Mouse (Mus musculus) limb, embryonic 11.5 days (tissue): ENCODE measurements around the gene Spa17. TPM values are rescaled to one million over a fixed set of nuclear protein-coding genes. Genes with fewer than 3 reads are reported as not detected.
A peak's percentile ranks its signal among the peaks of the same experiment; 100 is the strongest.

Source experiments
- ATAC-seq: fragments of 200-750 bp; cut with Nextera tagmentation; 2 replicates; pipeline ENCODE4 v1.8.0; 2017; ENCODE audit warnings: low read depth; ENCODE audit not compliant: insufficient number of reproducible peaks, low FRiP score, low TSS enrichment
- DNase-seq: peaks from one replicate; pipeline ENCODE4 v3.0.0-alpha.2; 2015; ENCODE audit warnings: low spot score
- H3K27ac ChIP-seq: fragments of 300-500 bp; sonication (generic); replicated peaks from 2 replicates; pipeline ENCODE4 v1.5.1; 2014; ENCODE audit warnings: low read depth, mild to moderate bottlenecking, low read length
- H3K27me3 ChIP-seq: fragments of 300-500 bp; sonication (generic); 2 replicates; pipeline ENCODE4 v1.6.1; 2014; ENCODE audit warnings: mild to moderate bottlenecking, low read length, mixed read lengths; ENCODE audit not compliant: control insufficient read depth, insufficient read depth
- H3K36me3 ChIP-seq: fragments of 300-500 bp; sonication (generic); 2 replicates; pipeline ENCODE4 v1.6.1; 2014; ENCODE audit warnings: mild to moderate bottlenecking, low read length, moderate library complexity, mixed read lengths; ENCODE audit not compliant: control insufficient read depth, insufficient read depth
- H3K4me1 ChIP-seq: fragments of 300-500 bp; sonication (generic); 2 replicates; pipeline ENCODE4 v1.6.1; 2014; ENCODE audit warnings: low read length, mixed read lengths; ENCODE audit not compliant: control insufficient read depth, insufficient read depth
- H3K4me2 ChIP-seq: fragments of 300-500 bp; sonication (generic); 2 replicates; pipeline ENCODE4 v1.6.1; 2014; ENCODE audit warnings: low read depth, mild to moderate bottlenecking, moderate library complexity; ENCODE audit not compliant: severe bottlenecking
- H3K4me3 ChIP-seq: fragments of 300-500 bp; sonication (generic); 2 replicates; pipeline ENCODE4 v1.5.1; 2014; ENCODE audit warnings: low read depth, low read length
- H3K9ac ChIP-seq: fragments of 300-500 bp; sonication (generic); 2 replicates; pipeline ENCODE4 v1.6.1; 2014; ENCODE audit warnings: mild to moderate bottlenecking, low read length
- H3K9me3 ChIP-seq: fragments of 300-500 bp; sonication (generic); 2 replicates; pipeline ENCODE4 v1.6.1; 2016; ENCODE audit warnings: low read length; ENCODE audit not compliant: control insufficient read depth
- WGBS: fragments of 180-500 bp; shearing (Covaris S2); extraction: QIAGEN DNeasy Blood & Tissue Kit; methylation state at CpG from one replicate; pipeline ENCODE4 v1.1.7; 2014; 5-methylcytosine and 5-hydroxymethylcytosine counted together
- polyA plus RNA-seq: library from polyadenylated mRNA; unstranded; fragments of >200 nt; fragmentation: Nextera tagmentation; extraction: Ambion mirVana; gene quantifications from 2 replicates; pipeline ENCODE4 v1.2.1, GENCODE M21; 2014

The Spa17 gene
- polyA plus RNA-seq, 1 experiment from 2014 or later, result 7.2 TPM

GRCm38 (mm10) chr9:37567454-37567853 is 46.1 kb downstream of the Spa17 start:
- Histone ChIP-seq H3K27me3 (no peaks in the 10 kb centered on the region), H3K4me3 (no peak overlapping the region), H3K4me2 (peak overlapping the region; percentile 12; the same call in 1 of the 2 replicates), H3K27ac (no peak overlapping the region), H3K9me3 (no peaks in the 10 kb centered on the region), H3K4me1 (peaks cover 12% of the 10 kb centered on the region; the same call in 1 of the 2 replicates), H3K36me3 (no peaks in the 10 kb centered on the region), H3K9ac (no peak overlapping the region)
- WGBS, result 20% methylated on average over 5 of the region's 5 CpGs
- ATAC-seq (no peak), DNase-seq (peak; percentile 25)

- H3K27ac ChIP-seq, result no peak overlapping the region
- no peak overlapping the region for H3K4me3 ChIP-seq
- peaks cover 12% of the 10 kb centered on the region; the same call in 1 of the 2 replicates for H3K4me1 ChIP-seq
- H3K9ac ChIP-seq, result no peak overlapping the region
- DNase-seq (no peak), ATAC-seq (no peak)
- WGBS, result 84% methylated on average over 2 of the region's 2 CpGs
- no peak overlapping the region for H3K4me2 ChIP-seq
- no peaks in the 10 kb centered on the region for H3K36me3 ChIP-seq
- H3K27me3 ChIP-seq, result no peaks in the 10 kb centered on the region
- no peaks in the 10 kb centered on the region for H3K9me3 ChIP-seq
Observed at GRCm38 (mm10) chr9:37567019-37567418, 46.5 kb downstream of the Spa17 start.

GRCm38 (mm10) chr9:37563805-37564204 is 49.7 kb downstream of the Spa17 start:
- no peak overlapping the region for H3K4me3 ChIP-seq
- H3K4me1 ChIP-seq, result peaks cover 12% of the 10 kb centered on the region; the same call in 1 of the 2 replicates
- ATAC-seq, result no peak
- no peak overlapping the region for H3K9ac ChIP-seq
- no peaks in the 10 kb centered on the region for H3K27me3 ChIP-seq
- 58% methylated on average over 1 of the region's 1 CpGs for WGBS
- DNase-seq, result no peak
- no peaks in the 10 kb centered on the region for H3K36me3 ChIP-seq
- H3K27ac ChIP-seq, result no peak overlapping the region
- no peaks in the 10 kb centered on the region for H3K9me3 ChIP-seq
- H3K4me2 ChIP-seq, result no peak overlapping the region

GRCm38 (mm10) chr9:37560617-37561016 is 52.9 kb downstream of the Spa17 start:
- no peaks in the 10 kb centered on the region for H3K4me1 ChIP-seq
- WGBS, result 92% methylated on average over 2 of the region's 2 CpGs
- no peaks in the 10 kb centered on the region for H3K36me3 ChIP-seq
- H3K4me3 ChIP-seq, result no peak overlapping the region
- H3K27ac ChIP-seq, result no peak overlapping the region
- ATAC-seq, result no peak
- no peak for DNase-seq
- H3K9me3 ChIP-seq, result no peaks in the 10 kb centered on the region
- H3K4me2 ChIP-seq, result no peak overlapping the region
- no peaks in the 10 kb centered on the region for H3K27me3 ChIP-seq
- no peak overlapping the region for H3K9ac ChIP-seq

- H3K9me3 ChIP-seq, result no peaks in the 10 kb centered on the region
- DNase-seq, result no peak
- H3K4me3 ChIP-seq, result no peak overlapping the region
- WGBS, result 83% methylated on average over 3 of the region's 3 CpGs
- H3K9ac ChIP-seq, result no peak overlapping the region
- peaks cover 7% of the 10 kb centered on the region for H3K27me3 ChIP-seq
- peaks cover 7% of the 10 kb centered on the region; the same call in 1 of the 2 replicates for H3K4me1 ChIP-seq
- no peak for ATAC-seq
- no peaks in the 10 kb centered on the region for H3K36me3 ChIP-seq
- H3K27ac ChIP-seq, result no peak overlapping the region
- no peak overlapping the region for H3K4me2 ChIP-seq
Observed at GRCm38 (mm10) chr9:37556366-37556765, 57.2 kb downstream of the Spa17 start.

- 31% methylated on average over 7 of the region's 7 CpGs for WGBS
- DNase-seq, result no peak
Observed at GRCm38 (mm10) chr9:37554838-37555748, 58.4 kb downstream of the Spa17 start, which contains the start of gene Siae. Gene Siae (plus strand): TSS chr9:37555698.

GRCm38 (mm10) chr9:37554279-37554678 is 59.2 kb downstream of the Spa17 start:
- WGBS, result 89% methylated on average over 1 of the region's 1 CpGs
- Histone ChIP-seq H3K36me3 (no peaks in the 10 kb centered on the region), H3K27ac (no peak overlapping the region), H3K4me1 (peaks cover 7% of the 10 kb centered on the region; the same call in 1 of the 2 replicates), H3K4me3 (no peak overlapping the region), H3K9ac (no peak overlapping the region), H3K27me3 (peaks cover 21% of the 10 kb centered on the region), H3K4me2 (no peak overlapping the region), H3K9me3 (no peaks in the 10 kb centered on the region)
- ATAC-seq (no peak), DNase-seq (no peak)

More at GRCm38 (mm10) chr9:37554838-37555748, 58.4 kb downstream of the Spa17 start, which contains the start of gene Siae:
- Histone ChIP-seq H3K4me1 (peaks cover 7% of the 10 kb centered on the region; the same call in 1 of the 2 replicates), H3K9ac (no peak within 1 kb of the TSS), H3K36me3 (no peaks in the 10 kb centered on the region), H3K27ac (no peak within 1 kb of the TSS), H3K27me3 (peaks cover 18% of the 10 kb centered on the region), H3K4me2 (no peak within 1 kb of the TSS), H3K9me3 (no peaks in the 10 kb centered on the region), H3K4me3 (no peak within 1 kb of the TSS)
- ATAC-seq, result no peak
